ENCODE assay signal across 28 mouse cellular contexts in genomic region chr6:4590089-4590488, GRCm38 (mm10). TPM values are rescaled to one million over a fixed set of nuclear protein-coding genes. Genes with fewer than 3 reads are reported as not detected.
DNase-seq lines count a peak whose midpoint lies in the region; ATAC-seq and TF ChIP-seq lines count a peak whose summit lies in the region.
"Had no signal": no experiment of that assay in that cellular context is flagged by ENCODE, and none has a peak within 500 bp of the region (broad histone marks: within the 10 kb centered on the region; RNA-seq: fewer than 3 reads in every experiment).

No protein-coding gene starts in this region.

- 74% methylated on average over 8 of the region's 8 CpGs for WGBS in midbrain, embryonic 14.5 days

- DNase-seq in A20 (ENCODE audit: low read depth, low spot score) = peak; percentile 55
- no peak for DNase-seq in Patski (ENCODE audit: low read depth, low spot score)
- DNase-seq in splenic B cell, adult 2 months (ENCODE audit: low read depth, low spot score) = peak; percentile 43
- DNase-seq in spleen, postnatal 14 days (ENCODE audit: low spot score in 2 of 2) = no peak
- DNase-seq in midbrain, embryonic 14.5 days = no peak
- no peak for DNase-seq in lung, postnatal 36 days
- DNase-seq: adrenal gland, postnatal 10 days; adrenal gland, postnatal 36 days; cerebellum, adult 2 months; cerebellum, adult 9-11 months; cerebellum, postnatal 25 days; embryo, embryonic 11 days; gastrocnemius, postnatal 14 days; heart, adult 18-20 months; heart, postnatal 10 days; heart, postnatal 36 days had no signal

- no peak overlapping the region for H3K27ac ChIP-seq in midbrain, embryonic 14.5 days (replicated peaks; ENCODE audit: low read depth, low read length)
- H3K27ac ChIP-seq: embryonic facial prominence, embryonic 10.5 days; embryonic facial prominence, embryonic 13.5 days; forebrain, embryonic 12.5 days; forebrain, embryonic 15.5 days; heart, embryonic 15.5 days; hindbrain, embryonic 10.5 days; hindbrain, embryonic 13.5 days had no signal

- no peak overlapping the region for H3K9ac ChIP-seq in midbrain, embryonic 14.5 days (replicated peaks; ENCODE audit: low read length)
- H3K9ac ChIP-seq: embryonic facial prominence, embryonic 13.5 days; forebrain, embryonic 12.5 days; forebrain, embryonic 15.5 days; heart, embryonic 12.5 days; heart, embryonic 15.5 days; hindbrain, embryonic 13.5 days had no signal

- no peak overlapping the region for H3K4me3 ChIP-seq in midbrain, embryonic 14.5 days (replicated peaks; ENCODE audit: low read depth, low read length)
- H3K4me3 ChIP-seq: embryonic facial prominence, embryonic 10.5 days; embryonic facial prominence, embryonic 13.5 days; erythroblast, embryonic 14.5 days; forebrain, embryonic 12.5 days; forebrain, embryonic 15.5 days; heart, embryonic 12.5 days; heart, embryonic 15.5 days; hindbrain, embryonic 10.5 days; hindbrain, embryonic 13.5 days had no signal

- POLR2A ChIA-PET in Patski (lab: Charles Lee) = interaction anchor here (0.6 kb wide), 1 partner anchor 1523 kb away, joined by 4 read pairs; no protein-coding TSS in a partner anchor

- in situ Hi-C loops in Patski (cut with MboI; ENCODE audit: low pct_unique_long_range_greater_than_20kb) = no loop called here

- ATAC-seq in Patski = peak; percentile 47
- ATAC-seq in megakaryocyte, adult 5-6 weeks (ENCODE audit: poor library complexity, severe bottlenecking) = peak; percentile 61
- no peak for ATAC-seq in midbrain, embryonic 14.5 days (ENCODE audit: low FRiP score, low TSS enrichment)
- ATAC-seq: CD4-positive, CD25-positive, alpha-beta regulatory T cell, adult 4 months; forebrain, embryonic 15.5 days; hindbrain, embryonic 16.5 days had no signal

- no peaks in the 10 kb centered on the region for H3K36me3 ChIP-seq in splenic B cell, adult 2 months (ENCODE audit: control insufficient read depth, insufficient read depth, low read length, poor library complexity, severe bottlenecking)
- no peaks in the 10 kb centered on the region for H3K36me3 ChIP-seq in midbrain, embryonic 14.5 days (ENCODE audit: control insufficient read depth, insufficient read depth, low read length)
- H3K36me3 ChIP-seq: embryonic facial prominence, embryonic 10.5 days; embryonic facial prominence, embryonic 13.5 days; forebrain, embryonic 12.5 days; forebrain, embryonic 15.5 days; heart, embryonic 12.5 days; heart, embryonic 15.5 days; hindbrain, embryonic 10.5 days; hindbrain, embryonic 13.5 days had no signal

- H3K4me2 ChIP-seq in midbrain, embryonic 14.5 days (ENCODE audit: low read length) = no peak overlapping the region
- H3K4me2 ChIP-seq: embryonic facial prominence, embryonic 13.5 days; forebrain, embryonic 12.5 days; forebrain, embryonic 15.5 days; heart, embryonic 12.5 days; heart, embryonic 15.5 days; hindbrain, embryonic 13.5 days had no signal

- no peaks in the 10 kb centered on the region for H3K9me3 ChIP-seq in midbrain, embryonic 14.5 days (ENCODE audit: control insufficient read depth, low read length)
- H3K9me3 ChIP-seq: embryonic facial prominence, embryonic 10.5 days; embryonic facial prominence, embryonic 13.5 days; forebrain, embryonic 12.5 days; forebrain, embryonic 15.5 days; heart, embryonic 12.5 days; heart, embryonic 15.5 days; hindbrain, embryonic 10.5 days; hindbrain, embryonic 13.5 days had no signal

- no peaks in the 10 kb centered on the region for H3K27me3 ChIP-seq in Patski
- H3K27me3 ChIP-seq in splenic B cell, adult 2 months (ENCODE audit: control insufficient read depth, insufficient read depth, low read length, poor library complexity, severe bottlenecking) = no peaks in the 10 kb centered on the region
- no peaks in the 10 kb centered on the region for H3K27me3 ChIP-seq in midbrain, embryonic 14.5 days (ENCODE audit: control insufficient read depth, insufficient read depth, low read length)
- H3K27me3 ChIP-seq: embryonic facial prominence, embryonic 13.5 days; forebrain, embryonic 12.5 days; forebrain, embryonic 15.5 days; heart, embryonic 12.5 days; heart, embryonic 15.5 days; hindbrain, embryonic 13.5 days had no signal

- H3K4me1 ChIP-seq in midbrain, embryonic 14.5 days (ENCODE audit: control insufficient read depth, insufficient read depth, low read length) = no peaks in the 10 kb centered on the region
- H3K4me1 ChIP-seq: embryonic facial prominence, embryonic 10.5 days; embryonic facial prominence, embryonic 13.5 days; forebrain, embryonic 12.5 days; forebrain, embryonic 15.5 days; heart, embryonic 12.5 days; heart, embryonic 15.5 days; hindbrain, embryonic 13.5 days had no signal

- CTCF ChIA-PET in Patski (lab: Charles Lee) = interaction anchor here (0.9 to 1.2 kb wide), 2 partner anchors 9 to 17 kb away, joined by 3 read pairs; no protein-coding TSS in a partner anchor

- no peak for TF ChIP-seq CTCF in Patski (IDR thresholded peaks at IDR 0.05)

RNA-seq across cellular contexts. Expression of gene Casd1, which starts 10.6 kb away (rescaled TPM):
- 38.1 TPM for polyA plus RNA-seq in Patski (2021)
- total RNA-seq in megakaryocyte, adult 5-6 weeks (2015) = 28.1 and 31.5 TPM in 2 replicates
- 62.1 and 68.1 TPM in 2 replicates for total RNA-seq in megakaryocyte, adult 5-6 weeks (2017)
- 43.2 and 61.9 TPM in 2 replicates for polyA plus RNA-seq in midbrain, embryonic 14.5 days (2014; fragmentation: Nextera tagmentation; extraction: Ambion mirVana)

Comparison
In these comparisons a context has a peak if more than half of its experiments do, and no peak if none do; other contexts are left out.
1. DNase-seq: peak in A20 (single experiment) and splenic B cell, adult 2 months (single experiment); none in Patski (single experiment), spleen, postnatal 14 days (0 of 2), midbrain, embryonic 14.5 days (single experiment) and lung, postnatal 36 days (single experiment).